Mouse (Mus musculus) spleen, embryonic (tissue): ENCODE measurements around the gene Ank.
"Not testable (repeated sequence)": the region's sequence is repeated elsewhere in the genome, so short reads cannot be mapped to it uniquely, and the experiment has no call there.

ENCODE experiments used
- CTCF ChIA-PET: fragments of 350-600 bp; sonication (Branson Sonifier 250); formaldehyde crosslinking; loops from one replicate; lab custom pipeline; 2022; lab: Charles Lee

Ank gene

DNA sequence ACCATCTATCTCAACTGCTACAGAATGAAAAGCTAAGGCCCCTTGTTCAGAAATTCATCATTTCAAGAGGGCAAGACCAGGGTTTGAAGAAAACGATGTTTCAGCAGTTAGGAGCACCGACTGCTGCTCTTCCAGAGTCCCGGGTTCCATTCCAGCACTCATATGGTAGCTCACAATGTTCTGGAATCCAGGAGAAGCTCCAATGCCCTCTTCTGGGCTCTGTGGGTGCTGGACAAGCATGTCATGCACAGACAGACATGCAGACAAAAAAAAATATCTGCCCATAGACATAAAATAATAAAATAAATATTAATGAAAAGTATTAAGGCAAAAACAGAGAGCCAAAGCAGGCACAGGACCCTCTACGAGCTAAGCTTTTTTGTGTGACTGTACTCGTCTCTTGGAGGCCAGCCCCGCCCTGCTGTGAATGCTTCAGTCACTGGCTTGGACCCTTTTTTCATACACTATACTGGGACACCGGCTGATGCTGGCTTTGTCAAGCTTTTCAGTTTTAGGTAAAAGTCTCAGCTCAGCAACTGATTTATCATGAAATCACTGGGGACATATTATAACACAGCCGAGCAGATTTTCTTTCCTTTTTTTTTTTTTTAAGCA is 979 bp upstream of the Ank start:
- CTCF ChIA-PET = interaction anchor here (0.7 kb wide), 3 partner anchors 141 to 1875 kb away, joined by 3 to 10 read pairs (median 3); no protein-coding TSS in a partner anchor

- CTCF ChIA-PET = interaction anchor here (0.7 kb wide), 1 partner anchor 428 kb away, joined by 4 read pairs; no protein-coding TSS in a partner anchor
Measured at GRCm38 (mm10) chr15:27467081-27467491, 609 bp downstream of the Ank start.

DNA sequence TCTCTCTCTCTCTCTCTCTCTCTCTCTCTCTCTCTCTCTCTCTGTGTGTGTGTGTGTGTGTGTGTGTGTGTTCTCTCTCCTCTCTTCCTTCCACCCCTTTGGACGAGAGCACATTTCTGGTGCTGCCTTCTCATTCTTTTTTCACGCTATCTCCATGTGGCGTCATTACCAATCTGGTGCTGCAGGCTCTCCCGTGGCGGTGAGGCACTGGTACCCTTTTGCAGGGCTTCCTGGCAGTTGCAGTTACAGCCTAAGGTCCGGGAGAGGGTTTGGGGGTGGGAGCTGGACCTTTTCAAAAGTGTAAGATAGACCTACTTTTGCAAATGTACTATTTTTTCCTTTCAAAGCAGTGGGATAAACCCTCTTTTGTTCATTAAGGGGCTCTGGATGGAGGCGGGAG is 1.2 kb downstream of the Ank start:
- CTCF ChIA-PET = no interaction called here

- CTCF ChIA-PET = no interaction called here
Measured at GRCm38 (mm10) chr15:27468822-27469488, 2.5 kb downstream of the Ank start.

- CTCF ChIA-PET = not testable (repeated sequence)
Measured at GRCm38 (mm10) chr15:27470346-27470745, 3.9 kb downstream of the Ank start.

- CTCF ChIA-PET = no interaction called here
Measured at GRCm38 (mm10) chr15:27472315-27472714, 5.8 kb downstream of the Ank start.

- CTCF ChIA-PET = no interaction called here
Measured at GRCm38 (mm10) chr15:27475988-27476387, 9.5 kb downstream of the Ank start.

DNA sequence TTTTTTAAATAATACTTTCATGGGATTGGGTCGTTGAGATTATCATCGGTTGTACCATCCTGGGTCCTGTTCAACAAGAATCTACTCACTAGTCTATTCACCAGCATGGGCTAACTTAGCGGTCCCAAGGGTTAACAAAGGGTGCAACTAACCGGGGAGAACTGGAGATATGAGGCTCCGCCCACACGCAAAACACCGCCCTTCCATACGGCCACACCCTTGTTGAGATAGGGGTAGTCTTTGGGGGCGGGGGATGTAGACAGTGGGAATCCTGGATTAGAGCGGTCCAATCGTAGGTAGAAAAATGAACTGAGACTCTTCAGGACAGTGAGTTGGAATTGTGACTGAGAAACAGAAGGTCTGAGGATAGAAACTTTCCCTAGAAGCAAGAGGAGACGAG is 10.2 kb downstream of the Ank start:
- CTCF ChIA-PET = no interaction called here

DNA sequence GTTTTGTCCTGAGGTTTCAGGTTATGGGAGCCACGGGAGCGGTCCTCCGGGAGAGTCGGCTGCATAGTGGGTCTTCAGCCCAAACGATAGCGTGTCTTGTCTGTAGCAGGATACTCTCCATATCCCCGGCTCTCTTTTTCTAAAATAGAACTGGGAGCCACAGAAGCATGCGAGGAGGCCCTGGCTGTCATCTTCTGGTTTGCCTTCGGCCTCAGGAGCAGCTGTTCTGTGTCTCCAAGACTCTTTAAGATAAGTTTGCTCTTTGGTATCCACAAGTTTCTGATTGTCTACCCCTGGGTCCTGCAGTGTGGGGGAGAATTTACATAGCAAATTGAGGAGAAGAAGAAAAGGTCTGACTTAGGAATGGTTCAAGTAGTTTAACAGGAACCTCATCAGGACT is 10.7 kb downstream of the Ank start:
- CTCF ChIA-PET = no interaction called here

DNA sequence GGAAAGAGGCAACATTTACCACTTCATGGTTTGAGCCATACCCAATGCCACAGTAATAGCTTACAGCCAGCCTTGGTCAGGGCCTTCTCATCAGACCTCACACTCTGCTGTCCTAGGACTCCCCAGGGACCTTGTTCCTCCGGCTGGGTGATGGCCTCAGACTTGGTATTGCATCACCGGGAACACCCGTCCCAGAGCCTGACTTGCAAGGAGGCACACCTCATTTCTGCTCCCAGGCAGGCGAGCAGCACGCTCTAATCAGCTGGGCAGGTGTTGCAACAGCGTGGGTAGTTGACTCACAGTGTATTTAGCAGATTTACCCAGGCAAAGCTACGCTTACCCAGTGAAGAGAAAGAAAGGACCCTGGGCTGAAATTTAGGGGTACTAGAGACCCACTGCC is 11.2 kb downstream of the Ank start:
- CTCF ChIA-PET = no interaction called here

GRCm38 (mm10) chr15:27480333-27481015 is 14.0 kb downstream of the Ank start:
- CTCF ChIA-PET = no interaction called here

GRCm38 (mm10) chr15:27481956-27482355 is 15.5 kb downstream of the Ank start:
- CTCF ChIA-PET = no interaction called here

DNA sequence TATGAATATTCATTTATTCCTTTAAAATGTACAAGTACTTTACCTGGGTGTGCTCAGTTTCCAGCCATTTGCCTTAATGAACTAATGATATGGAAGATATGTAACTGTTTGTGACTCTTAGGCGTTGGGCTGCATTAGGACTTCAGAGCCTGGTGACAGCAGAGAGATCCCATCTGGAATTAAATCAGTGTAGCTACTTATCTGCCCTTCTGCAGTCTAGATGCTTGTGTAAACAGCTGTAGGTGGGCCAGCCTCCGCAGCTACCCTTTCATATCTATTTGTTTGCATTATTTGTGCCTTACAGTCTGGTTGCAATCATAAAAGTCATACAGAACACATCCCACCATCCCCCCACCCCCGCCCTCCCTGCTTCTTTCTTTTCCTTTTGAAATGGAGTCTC is 16.7 kb downstream of the Ank start:
- CTCF ChIA-PET = interaction anchor here (0.7 kb wide), 1 partner anchor 450 kb away, joined by 3 read pairs; no protein-coding TSS in a partner anchor

GRCm38 (mm10) chr15:27485567-27486278 is 19.2 kb downstream of the Ank start:
- CTCF ChIA-PET = interaction anchor here (0.6 kb wide), 1 partner anchor 8 kb away, joined by 3 read pairs; no protein-coding TSS in a partner anchor

GRCm38 (mm10) chr15:27486279-27486618 is 19.8 kb downstream of the Ank start:
- CTCF ChIA-PET = no interaction called here

GRCm38 (mm10) chr15:27487059-27487458 is 20.6 kb downstream of the Ank start:
- CTCF ChIA-PET = interaction anchor here (0.6 kb wide), 1 partner anchor 1694 kb away, joined by 3 read pairs; no protein-coding TSS in a partner anchor

GRCm38 (mm10) chr15:27488042-27488441 is 21.6 kb downstream of the Ank start:
- CTCF ChIA-PET = no interaction called here

GRCm38 (mm10) chr15:27490676-27491075 is 24.2 kb downstream of the Ank start:
- CTCF ChIA-PET = no interaction called here

- CTCF ChIA-PET = no interaction called here
Measured at GRCm38 (mm10) chr15:27491425-27492070, 25.1 kb downstream of the Ank start.

DNA sequence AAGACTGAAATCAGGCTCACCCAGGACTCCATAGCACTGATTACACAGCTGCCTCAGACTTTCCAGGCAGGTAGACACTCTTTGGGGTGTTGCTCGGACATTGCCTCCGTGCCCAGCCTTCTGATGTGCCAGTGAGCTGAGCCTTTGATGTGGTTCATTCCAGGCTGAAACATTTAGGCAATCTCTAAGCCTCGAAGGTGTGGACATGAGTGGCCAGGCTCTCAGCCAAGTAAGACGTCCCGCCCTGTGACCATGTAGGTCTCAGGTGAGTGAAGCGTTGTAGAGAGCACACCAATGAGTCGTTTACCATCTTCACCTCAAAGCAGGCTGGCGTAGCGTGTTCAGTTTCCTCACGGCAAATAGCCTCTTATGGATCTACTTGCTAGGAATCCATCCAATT is 25.7 kb downstream of the Ank start:
- CTCF ChIA-PET = no interaction called here

DNA sequence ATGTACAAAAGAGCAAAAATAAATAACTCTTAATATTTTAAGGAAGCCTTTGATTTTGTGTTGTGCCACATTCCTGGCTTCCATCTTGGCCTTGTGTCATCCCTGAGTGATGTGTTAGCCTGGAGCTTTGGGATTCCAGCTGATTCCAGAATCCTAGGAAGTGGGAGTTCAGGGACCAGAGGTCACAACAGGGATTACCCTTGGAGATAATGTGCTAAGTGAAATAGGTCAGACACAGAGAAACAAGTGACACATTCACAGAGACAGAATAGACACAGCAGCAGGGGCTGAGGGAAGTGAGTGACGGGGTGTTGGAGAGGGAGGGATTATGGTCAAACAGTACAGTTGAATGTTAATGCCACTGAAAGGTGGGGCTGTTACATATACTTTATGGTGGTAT is 26.3 kb downstream of the Ank start:
- CTCF ChIA-PET = interaction anchor here (0.7 kb wide), 1 partner anchor 172 kb away, joined by 9 read pairs; no protein-coding TSS in a partner anchor
